Mouse (Mus musculus): ENCODE measurements around the gene Nfe2l3. TPM values are rescaled to one million over a fixed set of nuclear protein-coding genes. Genes with fewer than 3 reads are reported as not detected.
A peak's percentile ranks its signal among the peaks of the same experiment; 100 is the strongest.

The Nfe2l3 gene
- total RNA-seq (2012; rRNA removed) (0.17 and 0.21 TPM in 2 replicates), total RNA-seq (2014; rRNA removed) (not detected in 2 replicates), polyA plus RNA-seq (2012; ENCODE audit: insufficient read length, low read depth) (0.14 and 0.38 TPM in 2 replicates)

DNA sequence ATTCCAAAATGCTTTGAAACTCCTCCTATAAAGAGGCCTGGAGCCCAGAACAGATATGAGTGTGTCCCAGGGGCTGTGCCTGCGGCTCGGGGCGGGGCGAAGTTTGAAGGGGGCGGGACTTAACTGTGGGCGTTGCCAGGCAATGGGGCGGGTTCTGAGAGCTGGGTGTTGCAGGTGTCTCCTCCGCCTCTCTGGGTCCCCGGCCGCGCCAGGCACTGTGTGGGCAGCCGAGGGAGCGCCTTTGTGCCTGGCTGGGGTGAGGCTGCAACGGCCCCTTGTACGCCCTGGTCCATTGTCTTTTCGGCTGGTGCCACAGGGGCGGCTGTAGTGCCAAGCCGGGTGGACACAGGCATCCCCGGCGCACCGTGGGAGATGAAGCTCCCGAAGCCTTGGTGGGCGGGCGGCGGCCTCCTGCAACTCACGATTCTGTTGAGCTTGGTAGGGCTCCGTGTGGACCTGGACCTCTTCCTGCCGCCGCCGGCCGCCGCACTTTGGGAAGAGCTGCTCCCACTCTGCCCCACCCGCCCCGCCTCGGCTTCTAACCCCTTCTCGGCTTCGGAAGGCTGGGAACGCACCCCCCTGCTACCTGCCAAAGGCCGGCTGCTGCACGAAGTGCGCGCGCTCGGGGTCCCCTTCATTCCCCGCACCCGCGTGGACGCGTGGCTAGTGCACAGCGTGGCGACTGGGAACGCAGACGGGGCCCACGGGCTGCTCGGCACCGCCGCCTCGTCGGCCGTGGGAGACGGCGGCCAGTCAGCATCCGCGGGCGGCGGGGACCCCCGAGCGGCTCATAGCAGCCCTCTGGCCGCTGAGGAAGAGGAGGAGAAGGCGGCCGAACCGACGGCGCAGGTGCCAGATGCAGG lies at the start of gene Nfe2l3:
TSS of gene Nfe2l3 (plus strand) at position 136 of the 863 bp plus-strand sequence.
- peak; percentile 69 for DNase-seq (ENCODE audit: extremely low read depth)
- Histone ChIP-seq H3K4me3 (replicated peaks in 1 of 3; ENCODE audit: low read depth in 2 of 3, low read length in 2 of 3, poor library complexity in 1 of 3) (peak within 1 kb of the TSS in 1 of 3 experiments; percentile 41), H3K36me3 (replicated peaks in 1 of 2; ENCODE audit: control insufficient read depth in 1 of 2, insufficient read depth in 1 of 2, low read length in 1 of 2) (no peaks in the 10 kb centered on the region), H3K9ac (ENCODE audit: insufficient read depth, low read depth) (no peak within 1 kb of the TSS), H3K79me2 (replicated peaks; ENCODE audit: control insufficient read depth, extremely low read depth, insufficient read depth, poor library complexity, severe bottlenecking) (no peaks in the 10 kb centered on the region), H3K27me3 (replicated peaks) (peaks cover 36% of the 10 kb centered on the region), H3K4me2 (ENCODE audit: insufficient read depth, low read depth, poor library complexity, severe bottlenecking) (peak within 1 kb of the TSS; percentile 62), H3K9me3 (replicated peaks; ENCODE audit: low read length) (no peaks in the 10 kb centered on the region), H3K27ac (ENCODE audit: insufficient read depth, low read depth) (no peak within 1 kb of the TSS), H3K4me1 (ENCODE audit: control insufficient read depth in 1 of 2, insufficient read depth in 2 of 2) (peaks cover 8 to 9% of the 10 kb centered on the region in 2 experiments; a peak in 3 of 4 replicates)
- no peak for TF ChIP-seq ELF1 (IDR thresholded peaks at IDR 0.05; ENCODE audit: low read depth, low read length)
- TF ChIP-seq USF1 (IDR thresholded peaks at IDR 0.05; ENCODE audit: low read depth, low read length) = no peak
- TF ChIP-seq ZMIZ1 (IDR thresholded peaks at IDR 0.05; ENCODE audit: low read depth, low read length) = no peak
- TF ChIP-seq MXI1 (IDR thresholded peaks at IDR 0.05; ENCODE audit: low read depth, low read length) = no peak
- TF ChIP-seq EP300 (IDR thresholded peaks at IDR 0.05; ENCODE audit: low read length) = no peak
- no peak for TF ChIP-seq CTCF (conservative IDR thresholded peaks at IDR 0.05 in 1 of 2, IDR thresholded peaks at IDR 0.05 in 1 of 2; ENCODE audit: low read depth in 2 of 2, low read length in 2 of 2)
- dilution Hi-C loops (cut with MboI; ENCODE audit: extremely low pct_ligation_motif_present, extremely low pct_unique_long_range_greater_than_20kb, low sequenced_read_pairs) = no loop called here
- in situ Hi-C loops (cut with MboI; ENCODE audit: low pct_ligation_motif_present, low pct_unique_long_range_greater_than_20kb, low sequenced_read_pairs) = loop anchor here (10.0 kb wide), 1 partner anchor 48 kb away; no protein-coding TSS in a partner anchor

DNA sequence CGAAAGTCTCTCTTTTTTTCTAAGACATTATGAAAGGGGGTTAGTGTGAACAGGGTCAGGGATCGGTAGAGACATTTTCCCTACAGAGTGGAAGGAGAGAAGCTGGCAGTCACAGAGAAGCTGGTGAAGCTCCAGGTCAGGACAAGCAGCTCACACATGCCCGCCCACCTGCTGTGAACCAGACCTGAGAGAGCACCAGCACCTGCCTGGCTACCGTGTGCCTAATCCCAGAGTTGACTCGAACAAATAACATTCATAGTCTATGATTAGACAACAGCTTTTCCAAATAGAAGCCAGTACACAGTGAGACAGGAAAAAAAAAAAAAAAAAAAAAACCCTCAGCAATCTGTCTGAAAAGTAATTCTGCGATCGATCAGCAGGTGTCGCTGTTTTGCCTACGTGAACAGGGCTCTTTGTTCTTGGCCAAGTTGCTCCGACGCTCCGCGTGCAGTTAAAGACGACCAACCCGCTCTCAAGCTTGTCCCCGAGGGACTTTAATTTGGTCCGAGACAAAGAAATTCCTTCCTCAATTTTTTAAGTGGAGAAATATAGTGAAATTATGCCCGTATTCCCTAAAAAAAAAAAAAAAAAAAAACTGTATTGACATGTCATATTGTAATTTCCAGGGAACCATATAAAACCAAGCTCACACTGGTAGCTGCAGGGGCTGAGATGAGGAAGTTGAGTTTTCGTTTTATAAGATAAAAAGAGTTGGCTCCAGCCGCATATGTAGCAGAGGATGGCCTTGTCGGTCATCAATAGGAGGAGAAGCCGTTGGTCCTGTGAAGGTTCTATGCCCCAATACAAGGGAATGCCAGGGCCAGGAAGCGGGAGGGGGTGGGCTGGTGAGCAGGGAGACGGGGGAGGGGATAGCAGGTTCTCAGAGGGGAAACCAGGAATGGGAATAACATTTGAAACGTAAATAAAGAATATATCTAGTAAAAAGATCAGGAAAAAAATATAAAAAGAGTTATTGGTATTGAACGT lies 48.4 kb upstream of the Nfe2l3 start:
- H3K27me3 ChIP-seq (replicated peaks) = peaks cover 11% of the 10 kb centered on the region
- no peak overlapping the region for H3K27ac ChIP-seq (ENCODE audit: insufficient read depth, low read depth)
- no peak overlapping the region for H3K9ac ChIP-seq (ENCODE audit: insufficient read depth, low read depth)
- peak overlapping the region; percentile 79; the same call in 1 of the 2 replicates for H3K4me2 ChIP-seq (ENCODE audit: insufficient read depth, low read depth, poor library complexity, severe bottlenecking)
- no peaks in the 10 kb centered on the region for H3K79me2 ChIP-seq (replicated peaks; ENCODE audit: control insufficient read depth, extremely low read depth, insufficient read depth, poor library complexity, severe bottlenecking)
- dilution Hi-C loops (cut with MboI; ENCODE audit: extremely low pct_ligation_motif_present, extremely low pct_unique_long_range_greater_than_20kb, low sequenced_read_pairs) = no loop called here
- no peaks in the 10 kb centered on the region for H3K36me3 ChIP-seq (replicated peaks in 1 of 2; ENCODE audit: control insufficient read depth in 1 of 2, insufficient read depth in 1 of 2, low read length in 1 of 2)
- in situ Hi-C loops (cut with MboI; ENCODE audit: low pct_ligation_motif_present, low pct_unique_long_range_greater_than_20kb, low sequenced_read_pairs) = loop anchor here (10.0 to 25.0 kb wide), 3 partner anchors 51 to 478 kb away; partner anchors contain the start of gene Nfe2l3
- no peak overlapping the region for H3K4me3 ChIP-seq (replicated peaks in 1 of 3; ENCODE audit: low read depth in 2 of 3, low read length in 2 of 3, poor library complexity in 1 of 3)
- 0 out of 4 replicates have a peak, but pooled peaks cover 0 to 2% of the 10 kb centered on the region in 2 experiments for H3K4me1 ChIP-seq (ENCODE audit: control insufficient read depth in 1 of 2, insufficient read depth in 2 of 2)
- DNase-seq (ENCODE audit: extremely low read depth) = peak; percentile 94
- H3K9me3 ChIP-seq (replicated peaks; ENCODE audit: low read length) = peaks cover 3% of the 10 kb centered on the region
- TF ChIP-seq E2F4 (IDR thresholded peaks at IDR 0.05; ENCODE audit: insufficient replicate concordance, low read depth, low read length) (no peak), USF2 (conservative IDR thresholded peaks at IDR 0.05; ENCODE audit: low read depth, low read length) (no peak), HCFC1 (IDR thresholded peaks at IDR 0.05; ENCODE audit: low read depth, low read length) (no peak), ZMIZ1 (IDR thresholded peaks at IDR 0.05; ENCODE audit: low read depth, low read length) (no peak), UBTF (IDR thresholded peaks at IDR 0.05; ENCODE audit: low read depth, low read length) (0 out of 2 replicates have a peak, but pooled peaks have one; percentile 54), MAX (IDR thresholded peaks at IDR 0.05; ENCODE audit: low read length) (peak; percentile 60), KAT2A (IDR thresholded peaks at IDR 0.05; ENCODE audit: insufficient replicate concordance, low read length) (no peak), SMC3 (IDR thresholded peaks at IDR 0.05; ENCODE audit: low read depth, low read length) (peak; percentile 86), NELFE (IDR thresholded peaks at IDR 0.05; ENCODE audit: low read depth, low read length) (no peak), POLR2A (IDR thresholded peaks at IDR 0.05; ENCODE audit: low read depth, low read length) (no peak), BHLHE40 (IDR thresholded peaks at IDR 0.05; ENCODE audit: low read depth, low read length) (peak; percentile 35; the same call in 1 of the 2 replicates), RAD21 (IDR thresholded peaks at IDR 0.05; ENCODE audit: low read depth, low read length) (peak; percentile 78), EP300 (IDR thresholded peaks at IDR 0.05; ENCODE audit: low read length) (no peak), ETS1 (conservative IDR thresholded peaks at IDR 0.05; ENCODE audit: low read depth, low read length) (no peak), TCF12 (IDR thresholded peaks at IDR 0.05; ENCODE audit: low read depth, low read length) (no peak), ELF1 (IDR thresholded peaks at IDR 0.05; ENCODE audit: low read depth, low read length) (no peak), MYC (IDR thresholded peaks at IDR 0.05; ENCODE audit: low read depth, low read length) (peak; percentile 80), CHD2 (IDR thresholded peaks at IDR 0.05; ENCODE audit: low read length) (no peak), POLR2AphosphoS2 (IDR thresholded peaks at IDR 0.05; ENCODE audit: low read depth, low read length) (no peak), SIN3A (IDR thresholded peaks at IDR 0.05; ENCODE audit: low read length) (peak; percentile 49; the same call in 1 of the 2 replicates), JUN (IDR thresholded peaks at IDR 0.05; ENCODE audit: insufficient read depth, low read depth, low read length) (no peak), MEF2A (IDR thresholded peaks at IDR 0.05; ENCODE audit: borderline replicate concordance, low read depth, low read length) (0 out of 2 replicates have a peak, but pooled peaks have one; percentile 10), IRF4 (IDR thresholded peaks at IDR 0.05; ENCODE audit: low read depth, low read length) (no peak; the same call in 1 of the 2 replicates), CTCF (conservative IDR thresholded peaks at IDR 0.05 in 1 of 2, IDR thresholded peaks at IDR 0.05 in 1 of 2; ENCODE audit: low read depth in 2 of 2, low read length in 2 of 2) (peak; percentile 86 to 88)

All from CH12.LX (cell line).